Mouse (Mus musculus) liver, embryonic 11.5 days (tissue): ENCODE data around the gene Ssu2. TPM values are rescaled to one million over a fixed set of nuclear protein-coding genes. Genes with fewer than 3 reads are reported as not detected.

Experiments used
- ATAC-seq: fragments of 200-750 bp; cut with Nextera tagmentation; replicated peaks from 2 replicates; pipeline ENCODE4 v1.8.0; 2017; ENCODE audit warnings: moderate number of reproducible peaks, mild to moderate bottlenecking, moderate TSS enrichment, moderate library complexity; ENCODE audit not compliant: low FRiP score
- DNase-seq: peaks from one replicate; pipeline ENCODE4 v3.0.0-alpha.2; 2017; ENCODE audit warnings: low spot score
- H3K27ac ChIP-seq: fragments of 300-500 bp; sonication (generic); 2 replicates; pipeline ENCODE4 v1.5.1; 2014; ENCODE audit warnings: mild to moderate bottlenecking, low read depth, low read length, control low read depth
- H3K27me3 ChIP-seq: fragments of 300-500 bp; sonication (generic); replicated peaks from 2 replicates; pipeline ENCODE4 v1.6.1; 2014; ENCODE audit warnings: low read length, mixed read lengths; ENCODE audit not compliant: control insufficient read depth, insufficient read depth
- H3K36me3 ChIP-seq: fragments of 300-500 bp; sonication (generic); 2 replicates; pipeline ENCODE4 v1.6.1; 2014; ENCODE audit warnings: mild to moderate bottlenecking, low read length, moderate library complexity, mixed read lengths; ENCODE audit not compliant: control insufficient read depth, insufficient read depth
- H3K4me1 ChIP-seq: fragments of 300-500 bp; sonication (generic); replicated peaks from 2 replicates; pipeline ENCODE4 v1.6.1; 2014; ENCODE audit warnings: low read length, mixed read lengths; ENCODE audit not compliant: control insufficient read depth, insufficient read depth
- H3K4me2 ChIP-seq: fragments of 300-500 bp; sonication (generic); 2 replicates; pipeline ENCODE4 v1.6.1; 2014; ENCODE audit warnings: mild to moderate bottlenecking, control low read depth, moderate library complexity
- H3K4me3 ChIP-seq: fragments of 300-500 bp; sonication (generic); 2 replicates; pipeline ENCODE4 v1.5.1; 2014; ENCODE audit warnings: low read depth, low read length, control low read depth
- H3K9ac ChIP-seq: fragments of 300-500 bp; sonication (generic); 2 replicates; pipeline ENCODE4 v1.6.1; 2014; ENCODE audit warnings: low read depth, low read length, control low read depth
- H3K9me3 ChIP-seq: fragments of 300-500 bp; sonication (generic); 2 replicates; pipeline ENCODE4 v1.6.1; 2016; ENCODE audit warnings: low read length, inconsistent platforms, mixed read lengths; ENCODE audit not compliant: control insufficient read depth
- WGBS: fragments of 180-500 bp; shearing (Covaris S2); extraction: QIAGEN DNeasy Blood & Tissue Kit; methylation state at CpG from one replicate; pipeline ENCODE4 v1.1.7; 2014; 5-methylcytosine and 5-hydroxymethylcytosine counted together
- polyA plus RNA-seq: library from polyadenylated mRNA; unstranded; fragments of >200 nt; fragmentation: Nextera tagmentation; extraction: Ambion mirVana; gene quantifications from 2 replicates; pipeline ENCODE4 v1.2.1, GENCODE M21; 2014

The Ssu2 gene
- polyA plus RNA-seq, 1 experiment from 2014 or later: 0.49 TPM

GRCm38 (mm10) chr6:112330520-112331222 is 57.2 kb downstream of the Ssu2 start:
- no peak overlapping the region for H3K27ac ChIP-seq
- no peaks in the 10 kb centered on the region for H3K36me3 ChIP-seq
- no peak overlapping the region for H3K4me3 ChIP-seq
- DNase-seq (no peak), ATAC-seq (no peak)
- H3K9ac ChIP-seq: no peak overlapping the region
- H3K9me3 ChIP-seq: no peaks in the 10 kb centered on the region
- WGBS: 84% methylated on average over 5 of the region's 5 CpGs
- no peaks in the 10 kb centered on the region for H3K4me1 ChIP-seq
- no peak overlapping the region for H3K4me2 ChIP-seq
- no peaks in the 10 kb centered on the region for H3K27me3 ChIP-seq

GRCm38 (mm10) chr6:112327793-112328192 is 60.0 kb downstream of the Ssu2 start:
- no peaks in the 10 kb centered on the region for H3K27me3 ChIP-seq
- no peak overlapping the region for H3K9ac ChIP-seq
- H3K4me3 ChIP-seq: no peak overlapping the region
- no peaks in the 10 kb centered on the region for H3K36me3 ChIP-seq
- no peak for DNase-seq
- no peaks in the 10 kb centered on the region for H3K9me3 ChIP-seq
- H3K4me2 ChIP-seq: no peak overlapping the region
- 68% methylated on average over 5 of the region's 5 CpGs for WGBS
- no peaks in the 10 kb centered on the region for H3K4me1 ChIP-seq
- H3K27ac ChIP-seq: no peak overlapping the region
- no peak for ATAC-seq

GRCm38 (mm10) chr6:112325213-112325612 is 62.6 kb downstream of the Ssu2 start:
- Histone ChIP-seq H3K9me3 (no peaks in the 10 kb centered on the region), H3K4me2 (no peak overlapping the region), H3K36me3 (no peaks in the 10 kb centered on the region), H3K4me1 (no peaks in the 10 kb centered on the region), H3K27me3 (no peaks in the 10 kb centered on the region), H3K9ac (no peak overlapping the region), H3K27ac (no peak overlapping the region), H3K4me3 (no peak overlapping the region)
- ATAC-seq (no peak), DNase-seq (no peak)
- 92% methylated on average over 3 of the region's 3 CpGs for WGBS

GRCm38 (mm10) chr6:112322916-112323315 is 64.9 kb downstream of the Ssu2 start:
- WGBS: 70% methylated on average over 5 of the region's 5 CpGs
- H3K9ac ChIP-seq: no peak overlapping the region

GRCm38 (mm10) chr6:112320679-112321078 is 67.1 kb downstream of the Ssu2 start:
- ATAC-seq: no peak

More at GRCm38 (mm10) chr6:112322916-112323315, 64.9 kb downstream of the Ssu2 start:
- H3K4me3 ChIP-seq: no peak overlapping the region
- H3K27me3 ChIP-seq: no peaks in the 10 kb centered on the region
- H3K36me3 ChIP-seq: no peaks in the 10 kb centered on the region
- no peaks in the 10 kb centered on the region for H3K4me1 ChIP-seq
- no peak overlapping the region for H3K4me2 ChIP-seq
- no peak for DNase-seq
- H3K27ac ChIP-seq: no peak overlapping the region
- no peak for ATAC-seq
- H3K9me3 ChIP-seq: no peaks in the 10 kb centered on the region

GRCm38 (mm10) chr6:112319449-112319848 is 68.4 kb downstream of the Ssu2 start:
- WGBS: 76% methylated on average over 4 of the region's 4 CpGs
- no peaks in the 10 kb centered on the region for H3K36me3 ChIP-seq
- no peak overlapping the region for H3K9ac ChIP-seq
- no peak overlapping the region for H3K4me2 ChIP-seq
- DNase-seq: no peak
- H3K4me1 ChIP-seq: no peaks in the 10 kb centered on the region
- H3K9me3 ChIP-seq: no peaks in the 10 kb centered on the region
- H3K27me3 ChIP-seq: no peaks in the 10 kb centered on the region
- H3K27ac ChIP-seq: no peak overlapping the region
- H3K4me3 ChIP-seq: no peak overlapping the region
- no peak for ATAC-seq

More at GRCm38 (mm10) chr6:112320679-112321078, 67.1 kb downstream of the Ssu2 start:
- Histone ChIP-seq H3K4me2 (no peak overlapping the region), H3K4me1 (no peaks in the 10 kb centered on the region), H3K27me3 (no peaks in the 10 kb centered on the region), H3K9me3 (no peaks in the 10 kb centered on the region), H3K9ac (no peak overlapping the region), H3K4me3 (no peak overlapping the region), H3K27ac (no peak overlapping the region), H3K36me3 (no peaks in the 10 kb centered on the region)
- DNase-seq: no peak
- WGBS: 56% methylated on average over 5 of the region's 5 CpGs

- H3K36me3 ChIP-seq: no peaks in the 10 kb centered on the region
- no peak overlapping the region for H3K4me3 ChIP-seq
- 50% methylated on average over 4 of the region's 4 CpGs for WGBS
- H3K4me2 ChIP-seq: no peak overlapping the region
- H3K9me3 ChIP-seq: no peaks in the 10 kb centered on the region
- no peak overlapping the region for H3K9ac ChIP-seq
- H3K27me3 ChIP-seq: no peaks in the 10 kb centered on the region
- no peaks in the 10 kb centered on the region for H3K4me1 ChIP-seq
- no peak for ATAC-seq
- DNase-seq: no peak
- no peak overlapping the region for H3K27ac ChIP-seq
Observed at GRCm38 (mm10) chr6:112311385-112311784, 76.4 kb downstream of the Ssu2 start.

- Histone ChIP-seq H3K27me3 (no peaks in the 10 kb centered on the region), H3K27ac (no peak overlapping the region), H3K4me2 (no peak overlapping the region), H3K9ac (no peak overlapping the region), H3K36me3 (no peaks in the 10 kb centered on the region), H3K4me3 (no peak overlapping the region), H3K4me1 (no peaks in the 10 kb centered on the region), H3K9me3 (no peaks in the 10 kb centered on the region)
- DNase-seq (no peak), ATAC-seq (no peak)
- 64% methylated on average over 6 of the region's 6 CpGs for WGBS
Observed at GRCm38 (mm10) chr6:112309330-112309938, 78.4 kb downstream of the Ssu2 start.
